Mouse (Mus musculus) spleen, adult 2 months (tissue): ENCODE measurements around the gene Hectd4.

Experiments
- CTCF ChIP-seq: fragments of 200-500 bp; IDR thresholded peaks from 2 replicates; pipeline ENCODE4 v1.5.1; 2011; ENCODE audit warnings: mild to moderate bottlenecking, inconsistent platforms; ENCODE audit not compliant: insufficient read depth, insufficient read length, insufficient replicate concordance; ENCODE audit errors: extremely low read depth
- POLR2A ChIP-seq: fragments of 200-500 bp; IDR thresholded peaks from 2 replicates; pipeline ENCODE4 v1.6.1; 2011; ENCODE audit warnings: low read depth, low read length, inconsistent platforms

DNA sequence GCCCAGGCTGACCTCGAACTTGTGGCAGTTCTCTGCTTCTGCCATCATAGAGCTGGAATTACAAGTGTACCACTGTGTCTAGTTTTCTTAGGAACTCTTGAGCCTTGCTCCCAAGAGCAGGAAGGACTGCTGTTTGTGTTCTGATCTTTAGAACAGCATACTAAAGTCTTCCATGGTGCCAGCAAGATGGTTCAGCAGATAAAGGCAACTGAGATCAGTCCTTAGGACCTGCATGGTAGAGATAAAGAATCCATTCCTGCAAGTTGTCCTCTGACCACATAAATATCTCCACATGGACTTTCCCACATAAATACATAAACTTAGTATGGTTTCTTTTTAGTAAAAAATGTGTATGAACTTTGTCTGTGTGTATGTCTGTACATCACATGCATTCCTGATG lies 22.7 kb downstream of the Hectd4 start:
- TF ChIP-seq CTCF (no peak), POLR2A (no peak)
